Mouse (Mus musculus): ENCODE measurements at regions not wholly inside any gene's neighbourhood (a gene's known extent, or its start where the extent isn't known, plus 50 kb on each side); places are given as distances from the start of the nearest gene placed in this dataset.

GRCm38 (mm10) chr2:92750116-92750515 is 150.6 kb downstream of the Chst1 start:
- Histone ChIP-seq H3K36me3 (ENCODE audit: control insufficient read depth in 1 of 2, insufficient read depth in 2 of 2, low read length in 2 of 2) (no peaks in the 10 kb centered on the region), H3K4me3 (ENCODE audit: control insufficient read depth in 1 of 2, insufficient read depth in 1 of 2, low read depth in 2 of 2, low read length in 2 of 2) (no peak overlapping the region), H3K4me1 (ENCODE audit: control insufficient read depth in 1 of 2, insufficient read depth in 2 of 2, low read length in 2 of 2) (no peaks in the 10 kb centered on the region)

GRCm38 (mm10) chr2:92750672-92751071 is 151.2 kb downstream of the Chst1 start:
- Histone ChIP-seq H3K27me3 (ENCODE audit: control insufficient read depth in 1 of 2, insufficient read depth in 2 of 2, low read length in 2 of 2) (peaks cover 6 to 21% of the 10 kb centered on the region in 2 experiments), H3K4me3 (ENCODE audit: control insufficient read depth in 1 of 2, insufficient read depth in 1 of 2, low read depth in 2 of 2, low read length in 2 of 2) (no peak overlapping the region), H3K27ac (ENCODE audit: control insufficient read depth, low read depth, low read length) (no peak overlapping the region), H3K9me3 (replicated peaks; ENCODE audit: insufficient read depth, low read length) (no peaks in the 10 kb centered on the region), H3K9ac (ENCODE audit: control insufficient read depth, low read depth, low read length, poor library complexity, severe bottlenecking) (no peak overlapping the region), H3K36me3 (ENCODE audit: control insufficient read depth in 1 of 2, insufficient read depth in 2 of 2, low read length in 2 of 2) (no peaks in the 10 kb centered on the region), H3K79me2 (ENCODE audit: control insufficient read depth, insufficient read depth, low read length, poor library complexity) (no peaks in the 10 kb centered on the region), H3K4me1 (ENCODE audit: control insufficient read depth in 1 of 2, insufficient read depth in 2 of 2, low read length in 2 of 2) (no peaks in the 10 kb centered on the region)
- TF ChIP-seq USF2 (IDR thresholded peaks at IDR 0.05; ENCODE audit: borderline replicate concordance in 1 of 2, insufficient read depth in 1 of 2, low read depth in 1 of 2, low read length in 2 of 2) = no peak
- no peak for DNase-seq (ENCODE audit: low read depth, low spot score)

More at GRCm38 (mm10) chr2:92750116-92750515, 150.6 kb downstream of the Chst1 start:
- Histone ChIP-seq H3K9ac (ENCODE audit: control insufficient read depth, low read depth, low read length, poor library complexity, severe bottlenecking) (no peak overlapping the region), H3K79me2 (ENCODE audit: control insufficient read depth, insufficient read depth, low read length, poor library complexity) (no peaks in the 10 kb centered on the region), H3K9me3 (replicated peaks; ENCODE audit: insufficient read depth, low read length) (no peaks in the 10 kb centered on the region), H3K27ac (ENCODE audit: control insufficient read depth, low read depth, low read length) (no peak overlapping the region), H3K27me3 (ENCODE audit: control insufficient read depth in 1 of 2, insufficient read depth in 2 of 2, low read length in 2 of 2) (peaks cover 6 to 21% of the 10 kb centered on the region in 2 experiments)
- DNase-seq (ENCODE audit: low read depth, low spot score) = no peak
- TF ChIP-seq JUND (IDR thresholded peaks at IDR 0.05; ENCODE audit: low read depth, low read length) (no peak), TAL1 (IDR thresholded peaks at IDR 0.05; ENCODE audit: low read length) (no peak), ELF1 (IDR thresholded peaks at IDR 0.05; ENCODE audit: low read depth, low read length) (no peak), ZC3H11A (IDR thresholded peaks at IDR 0.05; ENCODE audit: low read depth, low read length) (no peak), POLR2AphosphoS5 (IDR thresholded peaks at IDR 0.05; ENCODE audit: borderline replicate concordance, low read depth, low read length) (no peak), NRF1 (IDR thresholded peaks at IDR 0.05; ENCODE audit: insufficient read depth, low read depth, low read length, poor library complexity, severe bottlenecking) (no peak)

GRCm38 (mm10) chr2:92751256-92751655 is 151.7 kb downstream of the Chst1 start:
- Histone ChIP-seq H3K9ac (ENCODE audit: control insufficient read depth, low read depth, low read length, poor library complexity, severe bottlenecking) (no peak overlapping the region), H3K36me3 (ENCODE audit: control insufficient read depth in 1 of 2, insufficient read depth in 2 of 2, low read length in 2 of 2) (no peaks in the 10 kb centered on the region), H3K4me1 (ENCODE audit: control insufficient read depth in 1 of 2, insufficient read depth in 2 of 2, low read length in 2 of 2) (no peaks in the 10 kb centered on the region), H3K27me3 (ENCODE audit: control insufficient read depth in 1 of 2, insufficient read depth in 2 of 2, low read length in 2 of 2) (peaks cover 6 to 21% of the 10 kb centered on the region in 2 experiments), H3K9me3 (replicated peaks; ENCODE audit: insufficient read depth, low read length) (no peaks in the 10 kb centered on the region), H3K27ac (ENCODE audit: control insufficient read depth, low read depth, low read length) (no peak overlapping the region), H3K4me3 (ENCODE audit: control insufficient read depth in 1 of 2, insufficient read depth in 1 of 2, low read depth in 2 of 2, low read length in 2 of 2) (no peak overlapping the region), H3K79me2 (ENCODE audit: control insufficient read depth, insufficient read depth, low read length, poor library complexity) (no peaks in the 10 kb centered on the region)
- no peak for DNase-seq (ENCODE audit: low read depth, low spot score)
- no peak for TF ChIP-seq USF2 (IDR thresholded peaks at IDR 0.05; ENCODE audit: borderline replicate concordance in 1 of 2, insufficient read depth in 1 of 2, low read depth in 1 of 2, low read length in 2 of 2)
- TF ChIP-seq TAL1 (IDR thresholded peaks at IDR 0.05; ENCODE audit: low read length) = no peak
- TF ChIP-seq ZKSCAN1 (IDR thresholded peaks at IDR 0.05; ENCODE audit: low read depth, low read length) = no peak
- TF ChIP-seq ELF1 (IDR thresholded peaks at IDR 0.05; ENCODE audit: low read depth, low read length) = no peak
- TF ChIP-seq TBP (IDR thresholded peaks at IDR 0.05; ENCODE audit: low read depth, low read length) = no peak
- no peak for TF ChIP-seq KAT2A (conservative IDR thresholded peaks at IDR 0.05; ENCODE audit: low read depth, low read length)
- no peak for TF ChIP-seq MEF2A (IDR thresholded peaks at IDR 0.05; ENCODE audit: extremely low read depth, insufficient replicate concordance, low read depth, low read length, poor library complexity, severe bottlenecking)
- TF ChIP-seq POLR2A (IDR thresholded peaks at IDR 0.05; ENCODE audit: control insufficient read depth in 1 of 2, insufficient read depth in 1 of 2, low read depth in 1 of 2, low read length in 2 of 2, poor library complexity in 1 of 2) = no peak
- no peak for TF ChIP-seq POLR2AphosphoS5 (IDR thresholded peaks at IDR 0.05; ENCODE audit: borderline replicate concordance, low read depth, low read length)
- no peak for TF ChIP-seq MXI1 (IDR thresholded peaks at IDR 0.05; ENCODE audit: low read depth, low read length)
- TF ChIP-seq NRF1 (IDR thresholded peaks at IDR 0.05; ENCODE audit: insufficient read depth, low read depth, low read length, poor library complexity, severe bottlenecking) = no peak
- TF ChIP-seq CTCF (IDR thresholded peaks at IDR 0.05 in 2 of 3, conservative IDR thresholded peaks at IDR 0.05 in 1 of 3; ENCODE audit: control insufficient read depth in 1 of 3, insufficient read depth in 1 of 3, low read depth in 2 of 3, low read length in 3 of 3, poor library complexity in 1 of 3, severe bottlenecking in 1 of 3) = no peak
- no peak for TF ChIP-seq POLR2AphosphoS2 (IDR thresholded peaks at IDR 0.05; ENCODE audit: low read length)
- TF ChIP-seq GATA1 (IDR thresholded peaks at IDR 0.05; ENCODE audit: low read depth, low read length) = no peak
- no peak for TF ChIP-seq ETS1 (IDR thresholded peaks at IDR 0.05; ENCODE audit: low read depth, low read length)
- no peak for TF ChIP-seq HCFC1 (IDR thresholded peaks at IDR 0.05; ENCODE audit: low read depth, low read length)
- no peak for TF ChIP-seq MYC (IDR thresholded peaks at IDR 0.05; ENCODE audit: low read depth, low read length)
